Mouse (Mus musculus) retina, postnatal 1 day (tissue): ENCODE measurements around the gene Mustn1.

Experiments used
- DNase-seq: peaks from one replicate; pipeline ENCODE4 v3.0.0-alpha.2; 2012

Mustn1 gene

GRCm38 (mm10) chr14:30878958-30879571, at the start of gene Mustn1:
TSS of gene Mustn1 (plus strand) at chr14:30879200.
- no peak for DNase-seq

GRCm38 (mm10) chr14:30837416-30837996, 41.5 kb upstream of the Mustn1 start:
- DNase-seq: no peak

- no peak for DNase-seq
Observed at GRCm38 (mm10) chr14:30843701-30844100, 35.3 kb upstream of the Mustn1 start.

GRCm38 (mm10) chr14:30850504-30850903, 28.5 kb upstream of the Mustn1 start:
- DNase-seq: no peak

- no peak for DNase-seq
Observed at GRCm38 (mm10) chr14:30852325-30852724, 26.7 kb upstream of the Mustn1 start.

GRCm38 (mm10) chr14:30855316-30855715, 23.7 kb upstream of the Mustn1 start:
- no peak for DNase-seq

GRCm38 (mm10) chr14:30856885-30857507, 22.0 kb upstream of the Mustn1 start:
- DNase-seq: no peak

- DNase-seq: no peak
Observed at GRCm38 (mm10) chr14:30857990-30858389, 21.0 kb upstream of the Mustn1 start.

- no peak for DNase-seq
Observed at GRCm38 (mm10) chr14:30861421-30862125, 17.4 kb upstream of the Mustn1 start.

GRCm38 (mm10) chr14:30862368-30862767, 16.6 kb upstream of the Mustn1 start:
- DNase-seq: no peak

- DNase-seq: peak; percentile 32
Observed at GRCm38 (mm10) chr14:30865311-30865710, 13.7 kb upstream of the Mustn1 start.

- peak; percentile 77 for DNase-seq
Observed at GRCm38 (mm10) chr14:30867042-30867441, 12.0 kb upstream of the Mustn1 start.

GRCm38 (mm10) chr14:30868826-30869225, 10.2 kb upstream of the Mustn1 start:
- no peak for DNase-seq

- DNase-seq: no peak
Observed at GRCm38 (mm10) chr14:30869391-30869801, 9.6 kb upstream of the Mustn1 start.

GRCm38 (mm10) chr14:30870206-30871147, 8.5 kb upstream of the Mustn1 start:
- no peak for DNase-seq

GRCm38 (mm10) chr14:30874095-30874700, 4.8 kb upstream of the Mustn1 start:
- DNase-seq: no peak

- DNase-seq: no peak
Observed at GRCm38 (mm10) chr14:30875130-30875865, 3.7 kb upstream of the Mustn1 start.

- DNase-seq: no peak
Observed at GRCm38 (mm10) chr14:30875955-30876354, 3.0 kb upstream of the Mustn1 start.

GRCm38 (mm10) chr14:30876451-30876850, 2.5 kb upstream of the Mustn1 start:
- DNase-seq: no peak

- no peak for DNase-seq
Observed at GRCm38 (mm10) chr14:30877827-30878226, 1.2 kb upstream of the Mustn1 start.

GRCm38 (mm10) chr14:30879794-30880193, 794 bp downstream of the Mustn1 start:
- no peak for DNase-seq
